Mouse (Mus musculus) embryo, embryonic 10.5 days (tissue): Measurements from ENCODE around the gene A430005L14Rik.

Source experiments
- DNase-seq: peaks from one replicate; pipeline ENCODE4 v3.0.0-alpha.2; 2015; ENCODE audit warnings: low spot score

The A430005L14Rik gene

GRCm38 (mm10) chr4:153956569-153957405 is at the start of gene A430005L14Rik:
Gene A430005L14Rik (plus strand): TSS chr4:153957237.
- DNase-seq: peak; percentile 97

- DNase-seq: peak; percentile 85
Measured at GRCm38 (mm10) chr4:153907573-153907972, 49.5 kb upstream of the A430005L14Rik start.

GRCm38 (mm10) chr4:153913635-153914034 is 43.4 kb upstream of the A430005L14Rik start:
- peak; percentile 8 for DNase-seq

GRCm38 (mm10) chr4:153917773-153918500 is 39.1 kb upstream of the A430005L14Rik start:
- DNase-seq: no peak

- peak; percentile 5 for DNase-seq
Measured at GRCm38 (mm10) chr4:153920517-153921233, 36.4 kb upstream of the A430005L14Rik start.

- DNase-seq: peak; percentile 20
Measured at GRCm38 (mm10) chr4:153922090-153922489, 34.9 kb upstream of the A430005L14Rik start.

- DNase-seq: no peak
Measured at GRCm38 (mm10) chr4:153928772-153929299, 28.2 kb upstream of the A430005L14Rik start.

GRCm38 (mm10) chr4:153929425-153929824 is 27.6 kb upstream of the A430005L14Rik start:
- DNase-seq: no peak

GRCm38 (mm10) chr4:153929921-153930320 is 27.1 kb upstream of the A430005L14Rik start:
- no peak for DNase-seq

- peak; percentile 50 for DNase-seq
Measured at GRCm38 (mm10) chr4:153943243-153943642, 13.8 kb upstream of the A430005L14Rik start.

GRCm38 (mm10) chr4:153944261-153944660 is 12.8 kb upstream of the A430005L14Rik start:
- no peak for DNase-seq

- DNase-seq: no peak
Measured at GRCm38 (mm10) chr4:153945741-153946140, 11.3 kb upstream of the A430005L14Rik start.

- no peak for DNase-seq
Measured at GRCm38 (mm10) chr4:153950372-153950771, 6.7 kb upstream of the A430005L14Rik start.

- DNase-seq: no peak
Measured at GRCm38 (mm10) chr4:153951150-153951549, 5.9 kb upstream of the A430005L14Rik start.

- peak; percentile 26 for DNase-seq
Measured at GRCm38 (mm10) chr4:153951692-153952091, 5.3 kb upstream of the A430005L14Rik start.

GRCm38 (mm10) chr4:153955651-153956050 is 1.4 kb upstream of the A430005L14Rik start:
- DNase-seq: no peak

- DNase-seq: peak; percentile 58
Measured at GRCm38 (mm10) chr4:153957444-153958250, 610 bp downstream of the A430005L14Rik start.

GRCm38 (mm10) chr4:153962631-153963030 is 5.6 kb downstream of the A430005L14Rik start:
- no peak for DNase-seq

- DNase-seq: no peak
Measured at GRCm38 (mm10) chr4:153966651-153967050, 9.6 kb downstream of the A430005L14Rik start.

GRCm38 (mm10) chr4:153967556-153967955 is 10.5 kb downstream of the A430005L14Rik start:
- no peak for DNase-seq

GRCm38 (mm10) chr4:153968063-153968462 is 11.0 kb downstream of the A430005L14Rik start:
- DNase-seq: no peak
